Mouse (Mus musculus): Measurements from ENCODE around the gene Yju2. TPM values are rescaled to one million over a fixed set of nuclear protein-coding genes. Genes with fewer than 3 reads are reported as not detected.
A peak's percentile ranks its signal among the peaks of the same experiment; 100 is the strongest.

The Yju2 gene
- polyA plus RNA-seq, 1 experiment from 2014 or later = 21.5 TPM

DNA sequence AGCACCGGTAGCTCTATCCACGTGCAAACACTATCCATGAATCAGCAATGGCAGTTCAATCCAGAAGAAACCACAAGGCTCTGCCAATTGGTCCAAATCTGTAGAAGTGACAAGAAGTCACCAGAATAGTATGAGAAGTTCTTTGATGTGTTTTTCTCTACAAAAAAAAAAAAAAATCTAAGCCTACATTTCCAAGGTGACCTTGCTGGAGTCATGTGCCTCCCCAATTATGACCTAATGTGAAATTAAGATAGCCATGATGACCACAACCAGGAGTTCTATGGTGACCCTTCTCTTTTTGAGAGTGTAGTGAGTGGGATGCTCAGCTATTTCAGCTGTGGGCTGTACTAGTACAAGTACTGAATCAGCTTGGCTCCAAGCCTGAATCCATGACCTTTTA lies 9.5 kb upstream of the Yju2 start, which contains the start of gene Zfp119b:
TSS of gene Zfp119b (minus strand) at position 101 of the 400 bp plus-strand sequence.
- no peak within 1 kb of the TSS for H3K4me3 ChIP-seq (ENCODE audit: low read length)

DNA sequence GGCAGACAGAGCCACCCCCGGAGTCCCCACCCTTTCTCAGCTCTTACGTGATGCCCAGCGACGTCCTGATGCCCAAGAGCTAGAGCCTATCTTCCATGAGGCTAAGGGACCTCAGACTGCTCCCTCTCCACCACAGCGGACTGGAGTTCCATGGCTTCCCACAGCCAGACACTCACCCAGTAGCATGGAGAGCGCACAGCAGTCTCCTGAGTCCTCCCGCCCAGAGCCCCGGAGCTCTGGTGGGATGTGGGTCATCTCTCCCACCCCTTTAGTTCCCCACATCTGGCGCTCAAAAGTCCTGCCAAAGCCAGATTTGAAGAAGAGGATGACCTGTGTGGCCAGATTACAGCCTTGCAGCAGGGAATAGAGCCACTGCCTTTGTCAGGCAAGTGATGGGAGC lies 8.3 kb upstream of the Yju2 start:
- H3K4me1 ChIP-seq (ENCODE audit: control insufficient read depth, insufficient read depth, low read length) = no peaks in the 10 kb centered on the region
- H3K4me3 ChIP-seq (ENCODE audit: low read length) = no peak overlapping the region
- H3K9ac ChIP-seq (ENCODE audit: low read depth, low read length) = no peak overlapping the region
- WGBS = 82% methylated on average over 9 of the region's 9 CpGs
- H3K4me2 ChIP-seq (ENCODE audit: low read depth, low read length) = no peak overlapping the region
- ATAC-seq = no peak
- peaks cover 3% of the 10 kb centered on the region; the same call in 1 of the 2 replicates for H3K27me3 ChIP-seq (replicated peaks; ENCODE audit: control insufficient read depth, insufficient read depth, low read length)
- H3K27ac ChIP-seq (ENCODE audit: low read length) = no peak overlapping the region
- H3K36me3 ChIP-seq (ENCODE audit: control insufficient read depth, insufficient read depth, low read length) = no peaks in the 10 kb centered on the region
- no peaks in the 10 kb centered on the region for H3K9me3 ChIP-seq (ENCODE audit: control insufficient read depth, low read length)

More for the DNA sequence above, 9.5 kb upstream of the Yju2 start, which contains the start of gene Zfp119b:
- WGBS = 90% methylated on average over 2 of the region's 2 CpGs
- ATAC-seq = no peak
- no peak within 1 kb of the TSS for H3K9ac ChIP-seq (ENCODE audit: low read depth, low read length)
- H3K4me1 ChIP-seq (ENCODE audit: control insufficient read depth, insufficient read depth, low read length) = no peaks in the 10 kb centered on the region
- no peaks in the 10 kb centered on the region for H3K9me3 ChIP-seq (ENCODE audit: control insufficient read depth, low read length)
- no peak within 1 kb of the TSS for H3K27ac ChIP-seq (ENCODE audit: low read length)
- no peak within 1 kb of the TSS for H3K4me2 ChIP-seq (ENCODE audit: low read depth, low read length)
- no peaks in the 10 kb centered on the region for H3K36me3 ChIP-seq (ENCODE audit: control insufficient read depth, insufficient read depth, low read length)
- H3K27me3 ChIP-seq (replicated peaks; ENCODE audit: control insufficient read depth, insufficient read depth, low read length) = no peaks in the 10 kb centered on the region

DNA sequence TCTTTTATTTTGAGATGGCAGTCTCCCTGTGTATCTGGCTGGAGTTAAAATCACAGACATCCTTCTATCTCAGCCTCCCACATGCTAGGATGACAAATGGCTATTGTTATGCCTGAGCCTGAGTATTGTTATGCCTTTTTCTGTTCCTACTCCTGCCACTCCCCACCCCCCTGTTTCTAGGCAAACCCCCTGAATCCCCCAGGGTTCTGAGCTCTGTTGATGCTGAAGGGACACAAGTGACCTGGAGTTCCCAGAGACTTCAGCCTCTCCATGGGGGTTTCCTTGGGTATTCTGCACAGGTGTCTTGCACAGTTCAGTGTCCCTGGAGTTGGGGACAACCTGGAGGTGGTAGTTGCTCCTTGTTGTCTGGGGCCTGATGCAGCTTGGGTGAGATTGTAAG lies 6.9 kb upstream of the Yju2 start:
- H3K4me1 ChIP-seq (ENCODE audit: control insufficient read depth, insufficient read depth, low read length) = peaks cover 10% of the 10 kb centered on the region
- no peak for ATAC-seq
- no peak overlapping the region for H3K27ac ChIP-seq (ENCODE audit: low read length)
- no peak overlapping the region for H3K4me2 ChIP-seq (ENCODE audit: low read depth, low read length)
- no peak overlapping the region for H3K9ac ChIP-seq (ENCODE audit: low read depth, low read length)
- no peaks in the 10 kb centered on the region for H3K36me3 ChIP-seq (ENCODE audit: control insufficient read depth, insufficient read depth, low read length)
- no peaks in the 10 kb centered on the region for H3K9me3 ChIP-seq (ENCODE audit: control insufficient read depth, low read length)
- peaks cover 3% of the 10 kb centered on the region; the same call in 1 of the 2 replicates for H3K27me3 ChIP-seq (replicated peaks; ENCODE audit: control insufficient read depth, insufficient read depth, low read length)
- H3K4me3 ChIP-seq (ENCODE audit: low read length) = no peak overlapping the region

DNA sequence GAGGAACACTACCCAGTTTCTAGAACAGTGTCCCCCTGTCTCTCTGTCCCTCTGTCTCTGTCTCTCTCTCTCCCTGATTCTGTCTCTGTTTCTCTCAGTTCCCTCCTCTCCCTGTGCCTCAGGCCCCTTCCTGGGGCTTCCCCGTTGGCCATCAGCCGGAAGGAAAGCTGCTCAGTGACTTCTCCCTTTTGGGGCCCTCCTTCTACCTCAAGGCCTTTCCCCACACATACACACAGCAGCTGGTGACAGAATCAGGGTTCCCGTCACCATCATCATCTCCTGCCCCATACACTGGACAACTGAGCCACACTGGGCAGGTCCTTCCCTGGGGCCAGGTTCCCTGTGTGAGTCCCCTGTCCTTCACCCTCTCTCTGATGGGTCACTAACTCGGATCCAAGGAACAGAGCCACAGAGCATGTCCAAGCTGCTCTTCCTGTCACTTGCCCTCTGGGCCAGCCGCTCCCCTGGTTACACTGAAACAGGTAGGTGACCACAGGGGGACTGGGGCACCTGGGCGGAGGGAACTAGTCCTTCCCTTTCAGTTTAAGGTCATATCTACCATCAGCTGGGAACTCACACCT lies 6.4 kb upstream of the Yju2 start, which contains the start of gene Ebi3:
TSS of gene Ebi3 (plus strand) at position 194 of the 581 bp plus-strand sequence.
- H3K36me3 ChIP-seq (ENCODE audit: control insufficient read depth, insufficient read depth, low read length) = no peaks in the 10 kb centered on the region
- H3K4me1 ChIP-seq (ENCODE audit: control insufficient read depth, insufficient read depth, low read length) = peaks cover 14% of the 10 kb centered on the region
- no peaks in the 10 kb centered on the region for H3K9me3 ChIP-seq (ENCODE audit: control insufficient read depth, low read length)
- ATAC-seq = no peak
- peaks cover 3% of the 10 kb centered on the region; the same call in 1 of the 2 replicates for H3K27me3 ChIP-seq (replicated peaks; ENCODE audit: control insufficient read depth, insufficient read depth, low read length)
- no peak within 1 kb of the TSS for H3K4me3 ChIP-seq (ENCODE audit: low read length)
- H3K9ac ChIP-seq (ENCODE audit: low read depth, low read length) = no peak within 1 kb of the TSS
- WGBS = 72% methylated on average over 6 of the region's 6 CpGs
- H3K27ac ChIP-seq (ENCODE audit: low read length) = no peak within 1 kb of the TSS
- no peak within 1 kb of the TSS for H3K4me2 ChIP-seq (ENCODE audit: low read depth, low read length)

DNA sequence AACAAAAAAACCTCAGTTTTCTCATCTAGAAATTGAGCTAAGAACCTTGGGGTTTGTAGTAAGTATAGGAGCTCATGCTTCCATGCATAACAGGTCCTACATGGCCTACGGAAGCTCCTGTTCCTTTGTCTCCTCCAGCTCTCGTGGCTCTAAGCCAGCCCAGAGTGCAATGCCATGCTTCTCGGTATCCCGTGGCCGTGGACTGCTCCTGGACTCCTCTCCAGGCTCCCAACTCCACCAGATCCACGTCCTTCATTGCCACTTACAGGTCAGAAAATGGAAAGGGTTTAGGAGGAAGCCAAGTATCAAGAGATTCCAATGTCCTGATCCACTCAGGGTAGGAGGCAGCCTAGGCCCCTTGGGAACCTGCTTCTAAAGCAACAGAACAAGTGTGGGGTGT lies 5.1 kb upstream of the Yju2 start:
- no peak for ATAC-seq
- H3K27me3 ChIP-seq (replicated peaks; ENCODE audit: control insufficient read depth, insufficient read depth, low read length) = peaks cover 3% of the 10 kb centered on the region; the same call in 1 of the 2 replicates

DNA sequence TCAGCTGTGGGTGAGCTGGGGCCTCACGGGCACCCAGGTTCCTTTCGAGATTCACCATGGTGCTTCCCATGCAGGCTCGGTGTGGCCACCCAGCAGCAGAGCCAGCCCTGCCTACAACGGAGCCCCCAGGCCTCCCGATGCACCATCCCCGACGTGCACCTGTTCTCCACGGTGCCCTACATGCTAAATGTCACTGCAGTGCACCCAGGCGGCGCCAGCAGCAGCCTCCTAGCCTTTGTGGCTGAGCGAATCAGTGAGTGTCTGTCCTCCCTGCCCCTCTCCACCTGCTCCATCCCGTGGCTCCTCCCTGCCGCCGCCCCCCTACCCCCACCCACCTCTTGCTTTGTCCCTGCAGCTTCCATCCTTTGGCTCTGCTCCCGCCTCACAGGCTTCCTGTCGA lies 4.7 kb upstream of the Yju2 start:
- no peak overlapping the region for H3K4me2 ChIP-seq (ENCODE audit: low read depth, low read length)
- H3K27ac ChIP-seq (ENCODE audit: low read length) = no peak overlapping the region
- peaks cover 3% of the 10 kb centered on the region; the same call in 1 of the 2 replicates for H3K27me3 ChIP-seq (replicated peaks; ENCODE audit: control insufficient read depth, insufficient read depth, low read length)
- H3K9me3 ChIP-seq (ENCODE audit: control insufficient read depth, low read length) = no peaks in the 10 kb centered on the region
- H3K4me1 ChIP-seq (ENCODE audit: control insufficient read depth, insufficient read depth, low read length) = peaks cover 18% of the 10 kb centered on the region
- H3K9ac ChIP-seq (ENCODE audit: low read depth, low read length) = no peak overlapping the region
- 37% methylated on average over 16 of the region's 16 CpGs for WGBS
- H3K36me3 ChIP-seq (ENCODE audit: control insufficient read depth, insufficient read depth, low read length) = no peaks in the 10 kb centered on the region
- no peak for ATAC-seq
- H3K4me3 ChIP-seq (ENCODE audit: low read length) = no peak overlapping the region

More for the DNA sequence above, 5.1 kb upstream of the Yju2 start:
- H3K9me3 ChIP-seq (ENCODE audit: control insufficient read depth, low read length) = no peaks in the 10 kb centered on the region
- 79% methylated on average over 6 of the region's 6 CpGs for WGBS
- no peak overlapping the region for H3K9ac ChIP-seq (ENCODE audit: low read depth, low read length)
- H3K4me1 ChIP-seq (ENCODE audit: control insufficient read depth, insufficient read depth, low read length) = peaks cover 18% of the 10 kb centered on the region
- no peak overlapping the region for H3K4me3 ChIP-seq (ENCODE audit: low read length)
- no peaks in the 10 kb centered on the region for H3K36me3 ChIP-seq (ENCODE audit: control insufficient read depth, insufficient read depth, low read length)
- H3K4me2 ChIP-seq (ENCODE audit: low read depth, low read length) = no peak overlapping the region
- no peak overlapping the region for H3K27ac ChIP-seq (ENCODE audit: low read length)

DNA sequence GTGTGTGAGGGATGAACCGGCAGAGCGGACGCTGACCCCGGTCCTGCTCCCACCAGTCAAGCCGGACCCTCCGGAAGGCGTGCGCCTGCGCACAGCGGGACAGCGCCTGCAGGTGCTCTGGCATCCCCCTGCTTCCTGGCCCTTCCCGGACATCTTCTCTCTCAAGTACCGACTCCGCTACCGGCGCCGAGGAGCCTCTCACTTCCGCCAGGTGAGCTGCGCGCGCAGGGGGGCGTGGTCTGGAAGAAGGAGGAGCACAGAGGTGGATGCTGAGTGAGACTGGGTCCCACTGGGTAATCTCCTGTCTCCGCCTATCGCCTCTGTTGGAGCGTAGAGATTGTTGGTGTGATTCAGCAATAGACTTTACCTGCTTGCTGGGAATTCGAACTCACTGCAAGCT lies 2.8 kb upstream of the Yju2 start:
- H3K27ac ChIP-seq (ENCODE audit: low read length) = no peak overlapping the region
- WGBS = 1% methylated on average over 26 of the region's 26 CpGs
- H3K9me3 ChIP-seq (ENCODE audit: control insufficient read depth, low read length) = no peaks in the 10 kb centered on the region
- H3K4me2 ChIP-seq (ENCODE audit: low read depth, low read length) = peak overlapping the region; percentile 68
- H3K4me1 ChIP-seq (ENCODE audit: control insufficient read depth, insufficient read depth, low read length) = peaks cover 23% of the 10 kb centered on the region
- H3K9ac ChIP-seq (ENCODE audit: low read depth, low read length) = peak overlapping the region; percentile 63
- H3K4me3 ChIP-seq (ENCODE audit: low read length) = peak overlapping the region; percentile 59
- H3K27me3 ChIP-seq (replicated peaks; ENCODE audit: control insufficient read depth, insufficient read depth, low read length) = peaks cover 3% of the 10 kb centered on the region; the same call in 1 of the 2 replicates
- peak; percentile 41 for ATAC-seq
- H3K36me3 ChIP-seq (ENCODE audit: control insufficient read depth, insufficient read depth, low read length) = no peaks in the 10 kb centered on the region

DNA sequence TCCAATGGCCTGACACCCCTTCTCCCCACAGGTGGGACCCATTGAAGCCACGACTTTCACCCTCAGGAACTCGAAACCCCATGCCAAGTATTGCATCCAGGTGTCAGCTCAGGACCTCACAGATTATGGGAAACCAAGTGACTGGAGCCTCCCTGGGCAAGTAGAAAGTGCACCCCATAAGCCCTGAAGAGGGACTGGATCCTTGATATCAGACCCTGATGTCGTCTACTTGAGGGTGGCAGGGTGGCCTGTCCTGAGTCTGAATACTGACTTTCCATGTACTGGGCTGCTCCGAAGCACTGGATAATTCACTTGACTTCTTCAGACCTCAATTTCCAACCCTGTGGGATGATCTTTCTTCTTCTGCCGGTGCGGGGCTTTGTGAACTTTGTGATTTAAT lies 2.3 kb upstream of the Yju2 start:
- Histone ChIP-seq H3K27me3 (replicated peaks; ENCODE audit: control insufficient read depth, insufficient read depth, low read length) (peaks cover 3% of the 10 kb centered on the region; the same call in 1 of the 2 replicates), H3K4me1 (ENCODE audit: control insufficient read depth, insufficient read depth, low read length) (peaks cover 23% of the 10 kb centered on the region), H3K4me2 (ENCODE audit: low read depth, low read length) (peak overlapping the region; percentile 68), H3K4me3 (ENCODE audit: low read length) (peak overlapping the region; percentile 59), H3K9me3 (ENCODE audit: control insufficient read depth, low read length) (no peaks in the 10 kb centered on the region), H3K36me3 (ENCODE audit: control insufficient read depth, insufficient read depth, low read length) (no peaks in the 10 kb centered on the region), H3K9ac (ENCODE audit: low read depth, low read length) (0 out of 2 replicates have a peak overlapping the region, but pooled peaks have one; percentile 63), H3K27ac (ENCODE audit: low read length) (no peak overlapping the region)
- ATAC-seq = no peak
- WGBS = 42% methylated on average over 6 of the region's 6 CpGs

DNA sequence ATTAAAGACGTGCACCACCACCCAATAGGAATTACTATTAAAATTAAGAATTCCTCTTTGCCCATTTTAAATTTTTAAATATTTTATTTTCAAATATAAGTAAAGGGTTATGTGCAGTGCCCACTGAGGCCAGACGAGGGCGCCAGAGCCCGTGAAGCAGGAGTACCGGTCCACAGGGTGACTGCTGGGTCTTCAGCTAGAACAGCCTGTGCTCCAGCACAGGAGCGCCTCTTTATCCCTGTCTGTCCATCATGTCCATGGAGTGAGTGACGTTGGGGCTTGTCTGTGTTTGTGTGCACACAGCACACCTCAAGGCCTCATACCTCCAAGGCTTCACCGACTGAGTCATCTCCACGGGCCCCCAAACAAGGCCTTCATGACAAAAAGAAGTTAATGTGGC lies 1.7 kb upstream of the Yju2 start:
- no peak; the same call in 1 of the 2 replicates for ATAC-seq
- 14% methylated on average over 9 of the region's 9 CpGs for WGBS
- Histone ChIP-seq H3K4me1 (ENCODE audit: control insufficient read depth, insufficient read depth, low read length) (peaks cover 23% of the 10 kb centered on the region), H3K9me3 (ENCODE audit: control insufficient read depth, low read length) (no peaks in the 10 kb centered on the region), H3K9ac (ENCODE audit: low read depth, low read length) (0 out of 2 replicates have a peak overlapping the region, but pooled peaks have one; percentile 19), H3K4me2 (ENCODE audit: low read depth, low read length) (no peak overlapping the region), H3K36me3 (ENCODE audit: control insufficient read depth, insufficient read depth, low read length) (peaks cover 2% of the 10 kb centered on the region; the same call in 1 of the 2 replicates), H3K4me3 (ENCODE audit: low read length) (no peak overlapping the region), H3K27ac (ENCODE audit: low read length) (no peak overlapping the region), H3K27me3 (replicated peaks; ENCODE audit: control insufficient read depth, insufficient read depth, low read length) (peaks cover 3% of the 10 kb centered on the region; the same call in 1 of the 2 replicates)
